16 mouse cellular contexts compared by ENCODE assay signal in the genomic region with DNA sequence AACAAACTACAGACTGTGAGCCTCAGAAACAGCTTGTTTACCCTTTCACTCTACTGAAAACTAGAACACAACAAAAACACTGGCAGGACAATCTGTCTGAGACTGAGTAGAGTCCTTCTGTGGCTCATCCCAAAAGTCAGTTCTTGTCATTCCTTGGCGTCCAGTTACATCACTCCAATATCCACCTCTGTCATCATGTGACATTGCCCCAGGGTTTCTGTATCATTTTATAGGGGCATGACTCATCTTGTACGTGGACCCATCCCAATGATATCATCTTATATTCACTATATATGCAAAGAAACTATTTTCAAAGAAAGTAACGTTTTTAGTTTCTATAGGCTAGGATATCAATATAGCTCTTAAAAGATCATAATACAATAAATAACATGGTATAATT.
"Had no signal": no experiment of that assay in that cellular context is flagged by ENCODE, and none has a peak within 500 bp of the region (broad histone marks: within the 10 kb centered on the region; RNA-seq: fewer than 3 reads in every experiment).

No protein-coding gene starts in this region.

- H3K4me2 ChIP-seq: neural tube, embryonic 13.5 days; neural tube, embryonic 15.5 days; stomach, embryonic 15.5 days had no signal

- DNase-seq: retina, postnatal 1 day; right cerebral cortex, adult 18-20 months; right cerebral cortex, postnatal 14 days; right cerebral cortex, postnatal 25 days; right cerebral cortex, postnatal 4 days; spleen, adult 18-20 months; thymus, adult 18-20 months; thymus, adult 2 months; thymus, postnatal 14 days; thymus, postnatal 25 days; thymus, postnatal 36 days; thymus, postnatal 4 days had no signal

- H3K27ac ChIP-seq: neural tube, embryonic 13.5 days; neural tube, embryonic 15.5 days; stomach, embryonic 15.5 days; stomach, postnatal 0 days had no signal

- H3K4me1 ChIP-seq: neural tube, embryonic 13.5 days; neural tube, embryonic 15.5 days; stomach, embryonic 15.5 days had no signal

- H3K27me3 ChIP-seq: neural tube, embryonic 13.5 days; neural tube, embryonic 15.5 days; stomach, embryonic 15.5 days had no signal

- H3K9me3 ChIP-seq: neural tube, embryonic 13.5 days; neural tube, embryonic 15.5 days; stomach, embryonic 15.5 days had no signal

- H3K9ac ChIP-seq: neural tube, embryonic 13.5 days; neural tube, embryonic 15.5 days; stomach, embryonic 15.5 days had no signal

- H3K36me3 ChIP-seq: neural tube, embryonic 13.5 days; neural tube, embryonic 15.5 days; stomach, embryonic 15.5 days had no signal

- H3K4me3 ChIP-seq: neural tube, embryonic 13.5 days; neural tube, embryonic 15.5 days; stomach, embryonic 15.5 days had no signal
